Mouse (Mus musculus): ENCODE results near the gene Olfr33. TPM values are rescaled to one million over a fixed set of nuclear protein-coding genes. Genes with fewer than 3 reads are reported as not detected.
A peak's percentile ranks its signal among the peaks of the same experiment; 100 is the strongest.

The Olfr33 gene
- not detected for total RNA-seq (2021)

GRCm38 (mm10) chr7:102718970-102719369, at the start of gene Olfr33:
Gene Olfr33 (minus strand): TSS chr7:102719070.
- intact Hi-C loops (cut with DNase I): no loop called here
- DNase-seq: no peak

DNA sequence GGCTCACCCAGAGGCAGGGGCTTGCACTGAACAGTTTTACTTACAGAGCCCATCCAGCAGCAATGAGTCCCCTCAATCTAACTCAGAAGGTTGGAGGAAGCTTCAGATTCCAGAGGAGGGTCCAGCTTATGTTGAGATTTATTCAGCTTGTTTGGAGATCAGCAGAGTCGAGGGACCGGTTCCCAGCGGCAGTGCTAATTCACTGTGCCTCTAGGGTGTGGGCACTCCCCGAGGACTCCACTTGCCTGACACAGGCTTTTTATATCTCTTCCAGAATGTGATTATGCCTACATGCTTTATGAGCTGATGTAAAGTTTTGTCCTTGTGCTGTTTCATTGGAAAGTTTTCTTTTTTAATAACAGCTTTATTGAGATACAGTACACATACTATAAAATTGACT, 40.4 kb upstream of the Olfr33 start, which contains the start of the genes Olfr560 and Olfr78:
Olfr560 (minus strand) TSS at position 101 of the 400 bp plus-strand sequence.
Olfr78 (minus strand) TSS at position 206 of the 400 bp plus-strand sequence.
- DNase-seq: no peak
- intact Hi-C loops (cut with DNase I): no loop called here

DNA sequence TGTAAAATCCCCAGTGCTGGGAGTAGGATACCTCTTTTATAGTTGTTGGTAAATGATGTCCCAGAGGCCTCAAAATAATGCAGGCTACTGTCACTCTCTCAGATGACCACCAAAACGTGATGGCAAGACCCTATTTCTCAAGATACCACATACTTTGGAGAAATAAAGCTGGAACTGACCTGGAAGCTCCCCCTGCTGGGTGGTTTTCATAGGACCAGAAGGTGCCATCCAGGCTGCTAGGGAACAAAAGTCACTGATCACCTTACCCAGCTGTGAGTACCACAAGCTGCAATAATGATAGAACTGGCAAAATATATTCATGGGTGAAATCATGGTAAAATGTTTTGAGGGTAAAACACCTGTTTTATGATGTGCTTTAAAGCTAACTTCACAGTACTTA, 33.2 kb upstream of the Olfr33 start:
- intact Hi-C loops (cut with DNase I): no loop called here

DNA sequence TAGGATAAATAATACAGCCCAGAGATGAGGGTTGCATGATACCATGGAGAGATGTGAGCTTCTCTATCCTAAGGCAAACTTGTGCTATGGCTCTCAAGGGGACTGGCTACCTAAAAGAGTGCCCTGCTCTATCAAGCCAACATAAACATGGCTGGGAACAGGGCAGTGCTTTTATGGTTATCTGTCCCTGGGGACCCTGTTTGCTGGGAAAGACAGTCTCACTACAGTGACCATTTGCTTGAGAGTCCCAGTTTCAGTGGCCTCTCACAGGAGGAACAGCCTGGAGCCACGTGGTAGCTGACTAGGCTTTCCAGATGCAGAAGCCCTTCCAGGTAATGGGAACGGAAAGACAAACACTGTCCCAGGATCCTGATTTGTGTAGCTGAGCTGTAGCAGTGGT, 18.8 kb upstream of the Olfr33 start:
- no peak for DNase-seq
- intact Hi-C loops (cut with DNase I): no loop called here

More for the DNA sequence above, 33.2 kb upstream of the Olfr33 start:
- DNase-seq: no peak

- intact Hi-C loops (cut with DNase I): no loop called here
- no peak for DNase-seq
Observed at GRCm38 (mm10) chr7:102733793-102734192, 14.9 kb upstream of the Olfr33 start.

GRCm38 (mm10) chr7:102727391-102727790, 8.5 kb upstream of the Olfr33 start, which contains the start of gene Olfr559:
Gene Olfr559 (minus strand): TSS chr7:102727491.
- intact Hi-C loops (cut with DNase I): no loop called here
- DNase-seq: no peak

DNA sequence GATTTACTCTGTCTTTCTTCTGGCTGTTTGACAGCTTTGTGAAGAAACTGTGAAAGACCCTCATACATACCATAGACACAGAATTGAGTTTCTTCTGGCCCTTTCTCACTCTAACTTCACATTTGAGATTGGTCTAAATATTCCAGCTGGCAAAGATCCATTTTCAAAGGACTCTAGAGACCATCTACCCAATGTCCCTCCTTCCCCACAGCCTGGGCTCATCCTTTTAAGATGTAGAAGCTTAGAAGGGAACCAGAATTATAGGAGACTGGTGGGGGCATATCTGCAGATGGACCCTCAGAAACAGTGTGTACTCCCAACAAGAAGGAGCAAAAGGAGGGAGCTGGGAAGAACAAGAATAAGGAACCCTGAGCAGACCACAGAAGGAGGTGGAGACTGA, 17.0 kb downstream of the Olfr33 start, which contains the start of gene Olfr558:
Olfr558 (plus strand) TSS at position 301 of the 400 bp plus-strand sequence.
- no peak for DNase-seq

GRCm38 (mm10) chr7:102698461-102698860, 20.4 kb downstream of the Olfr33 start:
- intact Hi-C loops (cut with DNase I): loop anchor here (10.0 kb wide), 1 partner anchor 216 kb away; the partner anchor contains the start of gene Olfr571
- peak; percentile 6 for DNase-seq

More for the DNA sequence above, 17.0 kb downstream of the Olfr33 start, which contains the start of gene Olfr558:
- intact Hi-C loops (cut with DNase I): no loop called here

DNA sequence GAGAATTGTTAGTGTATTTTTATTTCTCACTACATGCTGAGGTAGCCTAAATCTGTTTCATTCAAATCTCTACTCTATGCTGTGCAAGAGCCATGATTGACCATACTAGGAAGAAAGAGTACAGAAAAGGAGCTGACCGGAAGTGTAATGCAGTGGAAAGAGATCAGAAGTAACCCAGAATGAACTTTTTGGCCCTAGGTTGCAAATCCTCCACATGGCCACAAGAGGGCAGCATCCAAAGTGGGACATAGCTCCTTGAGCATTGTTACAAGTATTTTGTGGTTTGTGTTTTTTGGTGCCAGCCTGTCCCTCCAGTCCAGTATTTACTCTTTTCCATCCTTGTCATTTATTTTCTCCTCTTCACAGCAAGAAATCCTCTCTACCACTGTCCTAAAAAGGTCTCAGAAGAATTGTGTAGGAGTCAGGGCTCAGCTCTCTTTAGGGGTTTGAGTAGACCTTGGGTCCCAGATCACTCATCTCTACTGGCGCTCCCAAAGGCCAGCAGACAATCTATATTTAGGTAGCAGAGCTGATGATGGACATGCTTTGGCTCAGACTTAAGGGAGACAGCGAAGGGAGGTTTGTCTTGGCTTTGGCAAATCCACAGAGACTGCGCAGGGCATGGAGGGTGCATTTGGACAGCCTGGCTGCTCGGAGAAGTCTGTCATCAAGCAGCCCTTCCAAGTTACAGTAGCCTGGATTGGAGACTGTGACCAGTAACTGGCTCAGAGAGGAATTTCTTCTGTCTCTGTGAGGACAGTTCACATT, 23.3 kb downstream of the Olfr33 start, which contains the start of gene Olfr557:
Olfr557 (plus strand) TSS at position 553 of the 768 bp plus-strand sequence.
- intact Hi-C loops (cut with DNase I): loop anchor here (10.0 kb wide), 1 partner anchor 219 kb away; the partner anchor contains the start of gene Olfr571
- peak; percentile 12 for DNase-seq

GRCm38 (mm10) chr7:102686944-102687501, 31.8 kb downstream of the Olfr33 start, which contains the start of gene Trim68:
Gene Trim68 (minus strand): TSS chr7:102687327.
- intact Hi-C loops (cut with DNase I): no loop called here

DNA sequence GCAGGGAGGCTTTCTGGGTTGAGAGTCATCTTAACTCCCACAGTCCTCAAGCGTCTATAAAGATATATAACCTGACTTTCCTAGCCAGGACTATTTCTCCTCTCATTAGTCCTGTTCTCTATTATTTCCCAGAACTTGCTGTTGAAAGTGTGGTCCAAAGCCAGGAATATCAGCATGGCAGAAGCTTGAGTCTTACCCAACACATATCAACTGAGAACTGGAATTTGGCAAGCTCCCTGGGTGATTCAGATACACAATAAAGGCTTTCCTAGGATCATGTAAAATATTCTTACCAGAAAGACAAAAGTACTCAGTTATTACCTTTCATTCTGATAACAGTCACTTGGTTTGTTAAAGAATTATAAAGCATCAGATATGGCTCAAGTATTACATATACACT, 37.0 kb downstream of the Olfr33 start:
- intact Hi-C loops (cut with DNase I): no loop called here
- no peak for DNase-seq

More at GRCm38 (mm10) chr7:102686944-102687501, 31.8 kb downstream of the Olfr33 start, which contains the start of gene Trim68:
- DNase-seq: peak; percentile 84

GRCm38 (mm10) chr7:102676225-102676624, 42.6 kb downstream of the Olfr33 start:
- DNase-seq: no peak
- intact Hi-C loops (cut with DNase I): no loop called here

- intact Hi-C loops (cut with DNase I): loop anchor here (10.0 kb wide), 1 partner anchor 249 kb away; the partner anchor contains the start of gene Olfr571
- no peak for DNase-seq
Observed at GRCm38 (mm10) chr7:102665378-102665777, 53.5 kb downstream of the Olfr33 start.

DNA sequence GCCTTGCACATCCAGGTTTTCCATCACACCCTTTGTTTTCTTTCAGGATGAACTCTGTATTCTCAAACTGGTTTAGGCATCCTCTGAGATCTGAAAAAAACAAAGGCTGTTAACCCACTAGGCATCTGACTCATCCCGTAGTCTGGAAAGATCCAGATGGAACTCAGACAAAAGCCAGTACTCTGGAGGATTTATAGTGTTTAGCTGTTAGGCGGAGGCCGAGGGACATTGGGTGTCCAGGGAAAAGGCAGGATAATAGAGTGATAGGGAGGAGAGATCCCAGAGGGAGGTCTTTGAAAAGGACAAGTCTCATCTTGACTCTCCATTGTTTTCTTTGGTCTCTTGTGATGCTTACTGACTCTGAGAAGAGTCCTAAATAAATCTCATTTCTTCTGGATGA, 54.3 kb downstream of the Olfr33 start, which contains the start of gene Olfr556:
Olfr556 (plus strand) TSS at position 301 of the 400 bp plus-strand sequence.
- intact Hi-C loops (cut with DNase I): loop anchor here (10.0 kb wide), 1 partner anchor 250 kb away; the partner anchor contains the start of gene Olfr571
- DNase-seq: no peak

Other genes with a start within 250 kb of the Olfr33 start
- gene Olfr543, start 237.4 kb downstream of the Olfr33 start, total RNA-seq (2021): not detected
- not detected for gene Olfr544, start 230.8 kb downstream of the Olfr33 start, total RNA-seq (2021)
- not detected for gene Olfr545, start 219.5 kb downstream of the Olfr33 start, total RNA-seq (2021)
- not detected for gene Olfr547, start 184.3 kb downstream of the Olfr33 start, total RNA-seq (2021)
- gene Olfr548-ps1, start 178.2 kb downstream of the Olfr33 start, total RNA-seq (2021): not detected
- not detected for gene Olfr549, start 169.2 kb downstream of the Olfr33 start, total RNA-seq (2021)
- gene Trim21, start 153.6 kb downstream of the Olfr33 start, total RNA-seq (2021): 1 to 10 TPM; 1.9 to 2.3 TPM
- under 1 TPM in 1 of 2 experiments, not detected in 1; 0.08 TPM for gene Olfr550, start 147.6 kb downstream of the Olfr33 start, total RNA-seq (2021)
- not detected for gene Olfr551, start 127.2 kb downstream of the Olfr33 start, total RNA-seq (2021)
- gene Olfr552, start 121.3 kb downstream of the Olfr33 start, total RNA-seq (2021): not detected
- gene Olfr553, start 100.9 kb downstream of the Olfr33 start, total RNA-seq (2021): not detected
- gene Olfr554, start 80.6 kb downstream of the Olfr33 start, total RNA-seq (2021): not detected
- not detected for gene Olfr555, start 60.2 kb downstream of the Olfr33 start, total RNA-seq (2021)
- gene Olfr556, start 54.2 kb downstream of the Olfr33 start, total RNA-seq (2021): not detected
- 1 to 10 TPM; 5.9 to 6.1 TPM for gene Trim68, start 31.7 kb downstream of the Olfr33 start, total RNA-seq (2021)
- gene Olfr557, start 23.2 kb downstream of the Olfr33 start, total RNA-seq (2021): not detected
- gene Olfr558, start 16.9 kb downstream of the Olfr33 start, total RNA-seq (2021): under 1 TPM; 0.12 to 0.14 TPM
- gene Olfr559, start 8.4 kb upstream of the Olfr33 start, total RNA-seq (2021): not detected
- gene Olfr560, start 40.3 kb upstream of the Olfr33 start, total RNA-seq (2021): not detected
- gene Olfr78, start 40.4 kb upstream of the Olfr33 start, total RNA-seq (2021): under 1 TPM; 0.28 to 0.36 TPM
- not detected for gene Olfr561, start 52.2 kb upstream of the Olfr33 start, total RNA-seq (2021)
- not detected for gene Olfr564, start 84.4 kb upstream of the Olfr33 start, total RNA-seq (2021)
- not detected for gene Olfr566, start 139.7 kb upstream of the Olfr33 start, total RNA-seq (2021)
- not detected for gene Olfr568, start 158.1 kb upstream of the Olfr33 start, total RNA-seq (2021)
- not detected for gene Olfr569, start 171.8 kb upstream of the Olfr33 start, total RNA-seq (2021)
- gene Olfr570, start 175.5 kb upstream of the Olfr33 start, total RNA-seq (2021): not detected
- gene Olfr571, start 198.5 kb upstream of the Olfr33 start, total RNA-seq (2021): not detected
- gene Olfr572, start 205.3 kb upstream of the Olfr33 start, total RNA-seq (2021): not detected
- gene Olfr573-ps1, start 223.5 kb upstream of the Olfr33 start, total RNA-seq (2021): not detected
- gene Olfr574, start 229.4 kb upstream of the Olfr33 start, total RNA-seq (2021): not detected
- gene Olfr575, start 239.7 kb upstream of the Olfr33 start, total RNA-seq (2021): not detected
- not detected for gene Olfr576, start 243.6 kb upstream of the Olfr33 start, total RNA-seq (2021)

Data from left cerebral cortex, postnatal 4 days (tissue).